In the genomic region with DNA sequence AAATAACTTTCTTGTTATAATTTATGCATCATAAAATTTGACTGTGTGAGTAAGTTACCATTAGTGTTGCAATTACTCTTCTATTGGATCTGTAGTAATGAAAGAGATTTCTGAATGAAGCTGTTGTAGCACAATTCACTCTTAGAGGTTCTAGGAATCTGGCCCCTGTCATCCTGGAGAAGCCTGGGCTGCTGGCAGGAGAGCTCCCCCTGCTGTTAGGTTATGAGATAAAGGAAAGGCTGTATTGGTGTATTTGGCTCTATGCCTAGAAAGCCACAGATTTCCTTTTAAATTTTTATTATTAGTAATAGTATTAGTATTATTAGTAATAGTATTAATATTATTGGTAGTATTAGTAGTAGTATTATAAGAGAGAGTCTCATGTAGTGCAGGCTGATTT, we compare ENCODE assay signal across 10 mouse cellular contexts.
DNase-seq lines count a peak whose midpoint lies in the region; ATAC-seq lines count a peak whose summit lies in the region.
"Had no signal": no experiment of that assay in that cellular context is flagged by ENCODE, and none has a peak within 500 bp of the region (broad histone marks: within the 10 kb centered on the region; RNA-seq: fewer than 3 reads in every experiment).

No protein-coding gene starts in this region.

- H3K27me3 ChIP-seq in embryonic facial prominence, embryonic 14.5 days (replicated peaks; ENCODE audit: control insufficient read depth, insufficient read depth, low read length): no peaks in the 10 kb centered on the region
- H3K27me3 ChIP-seq: liver, embryonic 13.5 days had no signal

- H3K4me2 ChIP-seq in embryonic facial prominence, embryonic 14.5 days (ENCODE audit: low read depth, low read length): no peak overlapping the region
- H3K4me2 ChIP-seq: liver, embryonic 13.5 days had no signal

- DNase-seq in adrenal gland, adult (ENCODE audit: inconsistent age in 2 of 2, low spot score in 1 of 2): peak; percentile 16 to 75
- no peak for DNase-seq in adrenal gland, postnatal 4 days (ENCODE audit: low spot score in 2 of 2)
- peak; percentile 22 for DNase-seq in left cerebral cortex, adult 11 months (ENCODE audit: low spot score)
- DNase-seq in left cerebral cortex, postnatal 36 days (ENCODE audit: low spot score in 2 of 2): no peak
- DNase-seq in T-cell, adult 2 months (ENCODE audit: low spot score): peak; percentile 1
- DNase-seq in embryonic facial prominence, embryonic 14.5 days (ENCODE audit: low spot score): peak; percentile 32
- peak; percentile 28 for DNase-seq in left cerebral cortex, postnatal 4 days
- DNase-seq in telencephalon, adult 2 months (ENCODE audit: low read depth, low spot score): peak; percentile 8
- DNase-seq: liver, embryonic 13.5 days had no signal

- H3K4me3 ChIP-seq in embryonic facial prominence, embryonic 14.5 days (ENCODE audit: low read depth, low read length): no peak overlapping the region
- H3K4me3 ChIP-seq: erythroblast, embryonic 14.5 days; liver, embryonic 13.5 days had no signal

- no peaks in the 10 kb centered on the region for H3K9me3 ChIP-seq in embryonic facial prominence, embryonic 14.5 days (ENCODE audit: control insufficient read depth, low read length)
- H3K9me3 ChIP-seq: liver, embryonic 13.5 days had no signal

- intact Hi-C loops in left cerebral cortex, postnatal 36 days (cut with DNase I): loop anchor here (2.0 to 5.0 kb wide), 2 partner anchors 549 to 1029 kb away; no protein-coding TSS in a partner anchor
- intact Hi-C loops in left cerebral cortex, postnatal 4 days (cut with DNase I): no loop called here

- no peak overlapping the region for H3K9ac ChIP-seq in embryonic facial prominence, embryonic 14.5 days (ENCODE audit: low read depth, low read length)
- H3K9ac ChIP-seq: liver, embryonic 13.5 days had no signal

- ATAC-seq in embryonic facial prominence, embryonic 14.5 days (ENCODE audit: low read depth): no peak

- H3K4me1 ChIP-seq in embryonic facial prominence, embryonic 14.5 days (ENCODE audit: control insufficient read depth, insufficient read depth, low read length): no peaks in the 10 kb centered on the region
- H3K4me1 ChIP-seq: liver, embryonic 13.5 days had no signal

- H3K36me3 ChIP-seq in embryonic facial prominence, embryonic 14.5 days (ENCODE audit: control insufficient read depth, insufficient read depth, low read length): no peaks in the 10 kb centered on the region
- H3K36me3 ChIP-seq: liver, embryonic 13.5 days had no signal

- no peak overlapping the region for H3K27ac ChIP-seq in embryonic facial prominence, embryonic 14.5 days (replicated peaks; ENCODE audit: low read depth, low read length)
- H3K27ac ChIP-seq: liver, embryonic 13.5 days had no signal

Comparison
In these comparisons a context has a peak if more than half of its experiments do, and no peak if none do; other contexts are left out.
1. DNase-seq: peak in adrenal gland, adult (2 of 2), left cerebral cortex, adult 11 months (single experiment), T-cell, adult 2 months (single experiment), embryonic facial prominence, embryonic 14.5 days (single experiment), left cerebral cortex, postnatal 4 days (single experiment) and telencephalon, adult 2 months (single experiment); none in adrenal gland, postnatal 4 days (0 of 2) and left cerebral cortex, postnatal 36 days (0 of 2).